Mouse (Mus musculus): ENCODE results near the gene Mypn.

Gene Mypn

GRCm38 (mm10) chr10:63201534-63201933, 2.2 kb downstream of the Mypn start:
- no peak for ATAC-seq (ENCODE audit: insufficient number of reproducible peaks, low FRiP score, low TSS enrichment)

- ATAC-seq (ENCODE audit: insufficient number of reproducible peaks, low FRiP score, low TSS enrichment), result no peak
Observed at GRCm38 (mm10) chr10:63199008-63199407, 4.7 kb downstream of the Mypn start.

- no peak for ATAC-seq (ENCODE audit: insufficient number of reproducible peaks, low FRiP score, low TSS enrichment)
Observed at GRCm38 (mm10) chr10:63192736-63193135, 11.0 kb downstream of the Mypn start.

- no peak for ATAC-seq (ENCODE audit: insufficient number of reproducible peaks, low FRiP score, low TSS enrichment)
Observed at GRCm38 (mm10) chr10:63192276-63192675, 11.5 kb downstream of the Mypn start.

GRCm38 (mm10) chr10:63184451-63184850, 19.3 kb downstream of the Mypn start:
- no peak for ATAC-seq (ENCODE audit: insufficient number of reproducible peaks, low FRiP score, low TSS enrichment)

- ATAC-seq (ENCODE audit: insufficient number of reproducible peaks, low FRiP score, low TSS enrichment), result no peak
Observed at GRCm38 (mm10) chr10:63182177-63182768, 21.5 kb downstream of the Mypn start.

- ATAC-seq (ENCODE audit: insufficient number of reproducible peaks, low FRiP score, low TSS enrichment), result no peak
Observed at GRCm38 (mm10) chr10:63181166-63181565, 22.6 kb downstream of the Mypn start.

- no peak for ATAC-seq (ENCODE audit: insufficient number of reproducible peaks, low FRiP score, low TSS enrichment)
Observed at GRCm38 (mm10) chr10:63179524-63179923, 24.2 kb downstream of the Mypn start.

- ATAC-seq (ENCODE audit: insufficient number of reproducible peaks, low FRiP score, low TSS enrichment), result no peak
Observed at GRCm38 (mm10) chr10:63178318-63178717, 25.4 kb downstream of the Mypn start.

GRCm38 (mm10) chr10:63177286-63178140, 26.2 kb downstream of the Mypn start:
- no peak for ATAC-seq (ENCODE audit: insufficient number of reproducible peaks, low FRiP score, low TSS enrichment)

GRCm38 (mm10) chr10:63176471-63176931, 27.3 kb downstream of the Mypn start:
- no peak for ATAC-seq (ENCODE audit: insufficient number of reproducible peaks, low FRiP score, low TSS enrichment)

GRCm38 (mm10) chr10:63172089-63172488, 31.7 kb downstream of the Mypn start:
- ATAC-seq (ENCODE audit: insufficient number of reproducible peaks, low FRiP score, low TSS enrichment), result no peak

GRCm38 (mm10) chr10:63169503-63169902, 34.2 kb downstream of the Mypn start:
- ATAC-seq (ENCODE audit: insufficient number of reproducible peaks, low FRiP score, low TSS enrichment), result no peak

GRCm38 (mm10) chr10:63168124-63168523, 35.6 kb downstream of the Mypn start:
- no peak for ATAC-seq (ENCODE audit: insufficient number of reproducible peaks, low FRiP score, low TSS enrichment)

- no peak for ATAC-seq (ENCODE audit: insufficient number of reproducible peaks, low FRiP score, low TSS enrichment)
Observed at GRCm38 (mm10) chr10:63167241-63167995, 36.3 kb downstream of the Mypn start.

- ATAC-seq (ENCODE audit: insufficient number of reproducible peaks, low FRiP score, low TSS enrichment), result no peak
Observed at GRCm38 (mm10) chr10:63165752-63166412, 37.9 kb downstream of the Mypn start.

GRCm38 (mm10) chr10:63161240-63161639, 42.5 kb downstream of the Mypn start:
- no peak for ATAC-seq (ENCODE audit: insufficient number of reproducible peaks, low FRiP score, low TSS enrichment)

GRCm38 (mm10) chr10:63160671-63161070, 43.1 kb downstream of the Mypn start:
- ATAC-seq (ENCODE audit: insufficient number of reproducible peaks, low FRiP score, low TSS enrichment), result no peak

- no peak for ATAC-seq (ENCODE audit: insufficient number of reproducible peaks, low FRiP score, low TSS enrichment)
Observed at GRCm38 (mm10) chr10:63158191-63158590, 45.6 kb downstream of the Mypn start.

GRCm38 (mm10) chr10:63157491-63157890, 46.3 kb downstream of the Mypn start:
- ATAC-seq (ENCODE audit: insufficient number of reproducible peaks, low FRiP score, low TSS enrichment), result no peak
